Mouse (Mus musculus) embryonic facial prominence, embryonic 12.5 days (tissue): ENCODE results near the gene Mrpl55. TPM values are rescaled to one million over a fixed set of nuclear protein-coding genes. Genes with fewer than 3 reads are reported as not detected.
A peak's percentile ranks its signal among the peaks of the same experiment; 100 is the strongest.

Experiments
- ATAC-seq: fragments of 200-750 bp; cut with Nextera tagmentation; 2 replicates; pipeline ENCODE4 v1.8.0; 2017; ENCODE audit not compliant: insufficient number of reproducible peaks, insufficient read depth, low FRiP score, low TSS enrichment
- H3K27ac ChIP-seq: fragments of 300-500 bp; sonication (generic); 2 replicates; pipeline ENCODE4 v1.5.1; 2016; ENCODE audit warnings: mild to moderate bottlenecking
- H3K27me3 ChIP-seq: fragments of 300-500 bp; sonication (generic); 2 replicates; pipeline ENCODE4 v1.6.1; 2016; ENCODE audit warnings: mild to moderate bottlenecking, moderate library complexity
- H3K36me3 ChIP-seq: fragments of 300-500 bp; sonication (generic); 2 replicates; pipeline ENCODE4 v1.6.1; 2016; ENCODE audit warnings: mild to moderate bottlenecking
- H3K4me1 ChIP-seq: fragments of 300-500 bp; sonication (generic); 2 replicates; pipeline ENCODE4 v1.6.1; 2016
- H3K4me2 ChIP-seq: fragments of 300-500 bp; sonication (generic); replicated peaks from 2 replicates; pipeline ENCODE4 v1.6.1; 2016; ENCODE audit warnings: mild to moderate bottlenecking, moderate library complexity
- H3K4me3 ChIP-seq: fragments of 300-500 bp; sonication (generic); 2 replicates; pipeline ENCODE4 v1.5.1; 2016; ENCODE audit warnings: mild to moderate bottlenecking
- H3K9ac ChIP-seq: fragments of 300-500 bp; sonication (generic); 2 replicates; pipeline ENCODE4 v1.6.1; 2016; ENCODE audit warnings: mild to moderate bottlenecking, moderate library complexity
- H3K9me3 ChIP-seq: fragments of 300-500 bp; sonication (generic); 2 replicates; pipeline ENCODE4 v1.6.1; 2016; ENCODE audit warnings: mild to moderate bottlenecking, moderate library complexity
- WGBS: fragments of 180-500 bp; shearing (Covaris S2); methylation state at CpG from one replicate; pipeline ENCODE4 v1.1.7; 2016; 5-methylcytosine and 5-hydroxymethylcytosine counted together
- polyA plus RNA-seq: library from polyadenylated mRNA; unstranded; fragments of >200 nt; fragmentation: Nextera tagmentation; extraction: Ambion mirVana; gene quantifications from 2 replicates; pipeline ENCODE4 v1.2.1, GENCODE M21; 2016

Gene Mrpl55
- polyA plus RNA-seq, 1 experiment from 2014 or later: 90.9 TPM

GRCm38 (mm10) chr11:59221604-59222003, 19.3 kb downstream of the Mrpl55 start:
- H3K9ac ChIP-seq: no peak overlapping the region
- no peak overlapping the region for H3K4me3 ChIP-seq
- peaks cover 23% of the 10 kb centered on the region for H3K36me3 ChIP-seq
- H3K4me1 ChIP-seq: peaks cover 34% of the 10 kb centered on the region
- ATAC-seq: no peak
- H3K27ac ChIP-seq: no peak overlapping the region
- H3K27me3 ChIP-seq: no peaks in the 10 kb centered on the region
- no peak overlapping the region for H3K4me2 ChIP-seq
- H3K9me3 ChIP-seq: no peaks in the 10 kb centered on the region

GRCm38 (mm10) chr11:59222306-59222705, 20.0 kb downstream of the Mrpl55 start:
- Histone ChIP-seq H3K4me3 (no peak overlapping the region), H3K4me2 (no peak overlapping the region), H3K27ac (no peak overlapping the region), H3K27me3 (no peaks in the 10 kb centered on the region), H3K36me3 (peaks cover 23% of the 10 kb centered on the region), H3K9me3 (no peaks in the 10 kb centered on the region), H3K9ac (no peak overlapping the region), H3K4me1 (peaks cover 36% of the 10 kb centered on the region)
- 92% methylated on average over 4 of the region's 4 CpGs for WGBS
- ATAC-seq: no peak

- ATAC-seq: no peak
- Histone ChIP-seq H3K4me2 (0 out of 2 replicates have a peak overlapping the region, but pooled peaks have one; percentile 3), H3K4me3 (no peak overlapping the region), H3K27ac (no peak overlapping the region), H3K9ac (0 out of 2 replicates have a peak overlapping the region, but pooled peaks have one; percentile 10), H3K36me3 (peaks cover 19% of the 10 kb centered on the region), H3K27me3 (no peaks in the 10 kb centered on the region), H3K9me3 (no peaks in the 10 kb centered on the region), H3K4me1 (peaks cover 34% of the 10 kb centered on the region)
- 92% methylated on average over 3 of the region's 3 CpGs for WGBS
Observed at GRCm38 (mm10) chr11:59224025-59224424, 21.7 kb downstream of the Mrpl55 start.

GRCm38 (mm10) chr11:59224470-59224869, 22.2 kb downstream of the Mrpl55 start:
- no peak for ATAC-seq
- H3K4me2 ChIP-seq: no peak overlapping the region
- H3K4me3 ChIP-seq: no peak overlapping the region
- no peak overlapping the region for H3K9ac ChIP-seq
- no peaks in the 10 kb centered on the region for H3K9me3 ChIP-seq
- H3K27me3 ChIP-seq: no peaks in the 10 kb centered on the region
- H3K27ac ChIP-seq: no peak overlapping the region
- peaks cover 35% of the 10 kb centered on the region for H3K4me1 ChIP-seq
- 75% methylated on average over 2 of the region's 2 CpGs for WGBS
- H3K36me3 ChIP-seq: peaks cover 17% of the 10 kb centered on the region

- Histone ChIP-seq H3K27me3 (no peaks in the 10 kb centered on the region), H3K4me3 (0 out of 2 replicates have a peak overlapping the region, but pooled peaks have one; percentile 2), H3K9me3 (no peaks in the 10 kb centered on the region), H3K27ac (no peak overlapping the region), H3K9ac (no peak overlapping the region), H3K36me3 (peaks cover 11% of the 10 kb centered on the region; the same call in 1 of the 2 replicates), H3K4me1 (peaks cover 35% of the 10 kb centered on the region), H3K4me2 (peak overlapping the region; percentile 72)
- WGBS: 64% methylated on average over 2 of the region's 2 CpGs
- no peak for ATAC-seq
Observed at GRCm38 (mm10) chr11:59225167-59225566, 22.9 kb downstream of the Mrpl55 start.

GRCm38 (mm10) chr11:59226251-59226650, 24.0 kb downstream of the Mrpl55 start:
- ATAC-seq: no peak
- WGBS: 64% methylated on average over 3 of the region's 3 CpGs
- Histone ChIP-seq H3K27ac (no peak overlapping the region), H3K4me3 (peak overlapping the region; percentile 77), H3K9me3 (no peaks in the 10 kb centered on the region), H3K4me2 (peak overlapping the region; percentile 72), H3K36me3 (0 out of 2 replicates have a peak, but pooled peaks cover 2% of the 10 kb centered on the region), H3K27me3 (no peaks in the 10 kb centered on the region), H3K4me1 (peaks cover 35% of the 10 kb centered on the region), H3K9ac (peak overlapping the region; percentile 97)

- no peak for ATAC-seq
- no peaks in the 10 kb centered on the region for H3K36me3 ChIP-seq
- H3K4me2 ChIP-seq: peak overlapping the region; percentile 72
- H3K4me3 ChIP-seq: peak overlapping the region; percentile 77
- peak overlapping the region; percentile 97 for H3K27ac ChIP-seq
- WGBS: 4% methylated on average over 21 of the region's 21 CpGs
- no peaks in the 10 kb centered on the region for H3K27me3 ChIP-seq
- H3K4me1 ChIP-seq: peaks cover 35% of the 10 kb centered on the region
- H3K9me3 ChIP-seq: no peaks in the 10 kb centered on the region
- peak overlapping the region; percentile 97 for H3K9ac ChIP-seq
Observed at GRCm38 (mm10) chr11:59226787-59227603, 24.7 kb downstream of the Mrpl55 start.

- Histone ChIP-seq H3K27me3 (no peaks in the 10 kb centered on the region), H3K4me1 (peaks cover 35% of the 10 kb centered on the region), H3K4me3 (peak overlapping the region; percentile 77), H3K36me3 (no peaks in the 10 kb centered on the region), H3K9ac (peak overlapping the region; percentile 97), H3K27ac (peak overlapping the region; percentile 97), H3K4me2 (peak overlapping the region; percentile 72), H3K9me3 (no peaks in the 10 kb centered on the region)
- WGBS: under 1% methylated on average over 50 of the region's 51 CpGs
- ATAC-seq: peak; percentile 70
Observed at GRCm38 (mm10) chr11:59227604-59228121, 25.4 kb downstream of the Mrpl55 start.

GRCm38 (mm10) chr11:59228122-59228953, 26.1 kb downstream of the Mrpl55 start, which contains the start of gene Arf1:
TSS of gene Arf1 (minus strand) at chr11:59228270.
- Histone ChIP-seq H3K4me3 (peak within 1 kb of the TSS; percentile 77), H3K27me3 (no peaks in the 10 kb centered on the region), H3K36me3 (no peaks in the 10 kb centered on the region), H3K9me3 (no peaks in the 10 kb centered on the region), H3K9ac (peak within 1 kb of the TSS; percentile 97), H3K4me1 (peaks cover 33% of the 10 kb centered on the region), H3K27ac (peak within 1 kb of the TSS; percentile 97), H3K4me2 (peak within 1 kb of the TSS; percentile 72)
- WGBS: 5% methylated on average over 53 of the region's 59 CpGs
- peak; percentile 93 for ATAC-seq

- Histone ChIP-seq H3K27ac (no peak overlapping the region), H3K27me3 (no peaks in the 10 kb centered on the region), H3K9me3 (no peaks in the 10 kb centered on the region), H3K36me3 (no peaks in the 10 kb centered on the region), H3K4me1 (peaks cover 22% of the 10 kb centered on the region), H3K4me2 (no peak overlapping the region), H3K9ac (no peak overlapping the region), H3K4me3 (no peak overlapping the region)
- no peak for ATAC-seq
- WGBS: 10% methylated on average over 7 of the region's 7 CpGs
Observed at GRCm38 (mm10) chr11:59230144-59230760, 28.0 kb downstream of the Mrpl55 start.

- WGBS: 69% methylated on average over 2 of the region's 2 CpGs
- no peak overlapping the region for H3K27ac ChIP-seq
- no peak overlapping the region for H3K9ac ChIP-seq
- H3K4me3 ChIP-seq: no peak overlapping the region
- H3K4me1 ChIP-seq: 0 out of 2 replicates have a peak, but pooled peaks cover 8% of the 10 kb centered on the region
- H3K27me3 ChIP-seq: no peaks in the 10 kb centered on the region
- ATAC-seq: no peak
- H3K36me3 ChIP-seq: no peaks in the 10 kb centered on the region
- no peaks in the 10 kb centered on the region for H3K9me3 ChIP-seq
- H3K4me2 ChIP-seq: no peak overlapping the region
Observed at GRCm38 (mm10) chr11:59232797-59233196, 30.5 kb downstream of the Mrpl55 start.
